Mouse (Mus musculus) ES-Bruce4 (cell line): Measurements from ENCODE around the gene Mga.

ENCODE experiments used
- CTCF ChIP-seq: IDR thresholded peaks from one replicate; pipeline ENCODE4 v1.8.1; 2011; ENCODE audit warnings: low read depth, low read length
- EP300 ChIP-seq: IDR thresholded peaks from 2 replicates; pipeline ENCODE4 v1.6.1; 2011; ENCODE audit warnings: low read depth, low read length; ENCODE audit not compliant: insufficient read depth
- POLR2A ChIP-seq: IDR thresholded peaks from one replicate; pipeline ENCODE4 v1.8.1; 2011; ENCODE audit warnings: low read length; ENCODE audit not compliant: insufficient read depth

- TF ChIP-seq CTCF = no peak
- TF ChIP-seq POLR2A = no peak
- no peak for TF ChIP-seq EP300
Observed at GRCm38 (mm10) chr2:120006696-120007095, 109.7 kb downstream of the Mga start.
